Mouse (Mus musculus) c-Kit-negative CD71-positive TER-119-positive erythroid progenitor cells, embryonic 14.5 days (primary cell): Measurements from ENCODE around the gene Gm45713.
"Not testable (repeated sequence)": the region's sequence is repeated elsewhere in the genome, so short reads cannot be mapped to it uniquely, and the experiment has no call there.

ENCODE experiments used
- DNase-seq: peaks from one replicate; pipeline ENCODE4 v3.0.0-alpha.2; 2013; ENCODE audit warnings: low read depth, low spot score

Gene Gm45713

GRCm38 (mm10) chr7:45141914-45142313, 5.9 kb upstream of the Gm45713 start:
- no peak for DNase-seq

GRCm38 (mm10) chr7:45141319-45141718, 5.3 kb upstream of the Gm45713 start:
- no peak for DNase-seq

- no peak for DNase-seq
Measured at GRCm38 (mm10) chr7:45139904-45140723, 4.1 kb upstream of the Gm45713 start.

- no peak for DNase-seq
Measured at GRCm38 (mm10) chr7:45138403-45138802, 2.4 kb upstream of the Gm45713 start.

GRCm38 (mm10) chr7:45137171-45138006, 1.4 kb upstream of the Gm45713 start:
- no peak for DNase-seq

- no peak for DNase-seq
Measured at GRCm38 (mm10) chr7:45135370-45135769, 661 bp downstream of the Gm45713 start.

GRCm38 (mm10) chr7:45134544-45135026, 1.4 kb downstream of the Gm45713 start:
- DNase-seq, result no peak

GRCm38 (mm10) chr7:45133446-45134159, 2.4 kb downstream of the Gm45713 start:
- no peak for DNase-seq

GRCm38 (mm10) chr7:45131850-45132249, 4.2 kb downstream of the Gm45713 start:
- DNase-seq, result no peak

- no peak for DNase-seq
Measured at GRCm38 (mm10) chr7:45129776-45130512, 6.1 kb downstream of the Gm45713 start.

GRCm38 (mm10) chr7:45129318-45129717, 6.7 kb downstream of the Gm45713 start:
- no peak for DNase-seq

GRCm38 (mm10) chr7:45128624-45129246, 7.3 kb downstream of the Gm45713 start, which contains the start of gene Rpl13a:
Gene Rpl13a, minus strand, starts transcription at chr7:45128761.
- peak; percentile 99 for DNase-seq

- no peak for DNase-seq
Measured at GRCm38 (mm10) chr7:45127700-45128224, 8.3 kb downstream of the Gm45713 start.

- no peak for DNase-seq
Measured at GRCm38 (mm10) chr7:45126844-45127699, 9.0 kb downstream of the Gm45713 start.

- DNase-seq, result no peak
Measured at GRCm38 (mm10) chr7:45126147-45126843, 9.7 kb downstream of the Gm45713 start.

- DNase-seq, result not testable (repeated sequence)
Measured at GRCm38 (mm10) chr7:45125649-45126048, 10.4 kb downstream of the Gm45713 start.

GRCm38 (mm10) chr7:45125144-45125600, 10.9 kb downstream of the Gm45713 start:
- DNase-seq, result no peak
